Mouse (Mus musculus) B cell, adult (primary cell): Measurements from ENCODE around the gene Baz2a. TPM values are rescaled to one million over a fixed set of nuclear protein-coding genes. Genes with fewer than 3 reads are reported as not detected.

Source experiments
- total RNA-seq: library from RNA; stranded (reverse); gene quantifications from 4 replicates; pipeline ENCODE4 v1.2.4, GENCODE M21; 2023; ENCODE audit not compliant: inconsistent age

Gene Baz2a
- 114 to 132 TPM (median 129 TPM) in 4 replicates for total RNA-seq

GRCm38 (mm10) chr10:128091564-128092505 lies at the start of gene Baz2a:
Baz2a (plus strand) TSS chr10:128091577.

GRCm38 (mm10) chr10:128058601-128059151 lies 32.7 kb upstream of the Baz2a start, which contains the start of gene Ptges3:
Ptges3 (plus strand) TSS chr10:128058954.

GRCm38 (mm10) chr10:128082880-128083421 lies 8.4 kb upstream of the Baz2a start, which contains the start of gene Atp5b:
Atp5b (plus strand) TSS chr10:128083273.

Other genes with a start within 250 kb of the Baz2a start
- gene Rdh19, start 241.6 kb upstream of the Baz2a start, total RNA-seq: not detected in 4 replicates
- not detected in 4 replicates for gene Rdh16f2, start 225.1 kb upstream of the Baz2a start, total RNA-seq
- not detected in 4 replicates for gene Rdh7, start 202.8 kb upstream of the Baz2a start, total RNA-seq
- gene Sdr9c7, start 193.1 kb upstream of the Baz2a start, total RNA-seq: not detected in 4 replicates
- not detected in 4 replicates for gene Hsd17b6, start 84.0 kb upstream of the Baz2a start, total RNA-seq
- gene Prim1, start 76.4 kb upstream of the Baz2a start, total RNA-seq: 14.7 to 17.6 TPM (median 16.0 TPM) in 4 replicates
- 579 to 612 TPM (median 595 TPM) in 4 replicates for gene Naca, start 56.0 kb upstream of the Baz2a start, total RNA-seq
- 125 to 138 TPM (median 132 TPM) in 4 replicates for gene Ptges3, start 32.6 kb upstream of the Baz2a start, total RNA-seq
- 578 to 690 TPM (median 600 TPM) in 4 replicates for gene Atp5b, start 8.3 kb upstream of the Baz2a start, total RNA-seq
- 46.0 to 52.1 TPM (median 47.1 TPM) in 4 replicates for gene Rbms2, start 88.7 kb downstream of the Baz2a start, total RNA-seq
- not detected in 4 replicates for gene Gls2, start 102.9 kb downstream of the Baz2a start, total RNA-seq
- gene Spryd4, start 120.2 kb downstream of the Baz2a start, total RNA-seq: 12.9 to 16.0 TPM (median 15.8 TPM) in 4 replicates
- not detected in 4 replicates for gene Mip, start 134.3 kb downstream of the Baz2a start, total RNA-seq
- gene Timeless, start 140.5 kb downstream of the Baz2a start, total RNA-seq: 11.7 to 20.7 TPM (median 15.9 TPM) in 4 replicates
- 0.48 TPM in 1 of 4 replicates, not detected in the others for gene Apon, start 162.5 kb downstream of the Baz2a start, total RNA-seq
- gene Apof, start 177.1 kb downstream of the Baz2a start, total RNA-seq: 0.54 to 2.0 TPM (median 0.83 TPM) in 4 replicates
- gene Stat2, start 179.0 kb downstream of the Baz2a start, total RNA-seq: 109 to 134 TPM (median 120 TPM) in 4 replicates
- gene Il23a, start 207.2 kb downstream of the Baz2a start, total RNA-seq: 0.30 TPM in 1 of 4 replicates, not detected in the others
- gene Pan2, start 211.8 kb downstream of the Baz2a start, total RNA-seq: 57.7 to 65.1 TPM (median 61.2 TPM) in 4 replicates
- gene Cnpy2, start 230.9 kb downstream of the Baz2a start, total RNA-seq: 19.3 to 27.7 TPM (median 21.7 TPM) in 4 replicates
- gene Cs, start 246.2 kb downstream of the Baz2a start, total RNA-seq: 105 to 106 TPM (median 105 TPM) in 4 replicates